Mouse (Mus musculus): ENCODE data around the gene Glis1.

The Glis1 gene

DNA sequence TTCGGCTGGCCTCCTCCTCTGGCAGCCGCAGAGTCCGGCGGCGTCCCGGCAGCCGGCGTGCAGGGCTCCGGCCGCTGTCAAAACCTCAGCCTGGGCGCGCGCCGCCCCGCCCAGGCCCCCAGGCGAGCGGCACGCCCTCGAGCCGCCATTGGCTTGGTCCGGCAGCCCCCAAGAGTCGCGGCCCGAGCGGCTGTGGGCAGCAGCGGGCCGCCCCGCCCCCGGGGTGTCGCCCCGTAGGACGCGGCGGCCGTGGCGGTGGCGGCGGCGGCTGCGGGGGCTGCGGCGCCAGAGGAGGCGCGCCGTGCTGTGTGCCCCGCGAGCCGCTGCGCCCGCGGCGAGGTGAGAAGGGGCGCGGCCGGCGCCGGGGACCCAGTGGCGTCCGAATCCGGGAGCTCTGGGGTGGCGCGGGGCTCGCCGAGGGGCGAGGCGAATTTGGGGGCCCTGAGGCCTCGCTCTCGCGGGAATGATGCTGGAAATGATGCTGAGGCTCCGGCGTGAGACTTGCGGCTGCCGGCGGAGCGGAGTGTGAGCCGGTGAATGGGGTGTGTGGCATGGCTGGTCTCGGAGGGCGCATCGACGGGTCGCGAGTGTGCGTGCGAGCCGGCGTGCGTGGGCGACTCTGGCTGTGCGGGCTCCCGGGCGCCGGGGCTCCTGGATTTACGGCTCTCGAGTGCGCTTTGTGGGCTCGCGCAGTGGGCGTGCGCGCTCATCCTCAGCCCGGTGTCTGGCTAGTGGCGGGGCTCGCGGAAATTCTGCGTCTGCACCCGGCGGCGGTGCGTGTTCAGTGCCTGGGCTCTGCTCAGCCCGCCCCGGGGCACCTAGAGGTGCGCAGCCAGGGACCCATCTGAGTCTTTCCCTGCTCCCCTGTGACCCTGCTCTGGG is at the start of gene Glis1:
Glis1 (plus strand) TSS at position 236 of the 882 bp plus-strand sequence.
- no peak for DNase-seq (ENCODE audit: low read depth, low spot score)

DNA sequence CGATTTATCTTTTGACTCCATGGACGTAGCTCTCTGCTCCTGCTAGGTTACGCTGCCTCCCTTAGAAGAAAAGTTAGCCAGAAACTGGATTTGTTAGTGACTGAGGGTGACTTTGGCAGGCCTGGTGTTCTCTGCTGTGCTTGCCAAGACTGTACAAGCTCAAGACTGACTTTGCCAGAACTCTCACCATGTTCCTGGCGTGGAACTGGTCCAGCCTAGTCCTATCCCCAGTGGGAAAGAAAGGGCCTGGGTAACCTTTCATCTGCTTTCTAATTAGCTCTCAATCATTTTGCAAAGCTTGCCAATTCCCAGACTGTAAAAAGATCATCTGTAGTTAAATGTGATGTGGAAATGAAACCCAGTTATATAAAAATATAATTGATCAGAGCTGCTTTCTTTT is 47.4 kb upstream of the Glis1 start:
- DNase-seq (ENCODE audit: low read depth, low spot score) = no peak

DNA sequence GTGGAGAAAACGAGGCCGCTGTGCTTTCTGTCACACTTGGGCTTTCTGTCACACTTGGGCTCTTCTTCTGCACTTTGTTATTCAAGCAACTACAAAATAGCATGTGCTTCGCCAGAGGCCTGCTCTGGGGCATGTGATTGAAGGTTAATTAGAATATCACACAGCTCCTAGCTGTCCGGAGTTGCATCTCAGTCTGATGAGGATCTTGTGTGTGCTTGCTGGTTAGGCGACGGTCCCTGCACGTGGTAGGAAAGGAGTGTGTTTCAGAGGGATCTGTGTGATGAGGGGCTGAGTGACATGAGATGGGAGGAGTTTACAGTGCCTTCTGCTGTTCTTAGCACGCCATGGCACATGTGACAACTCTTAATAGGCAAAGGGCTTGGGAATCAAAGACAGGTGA is 46.9 kb upstream of the Glis1 start:
- DNase-seq (ENCODE audit: low read depth, low spot score) = no peak

DNA sequence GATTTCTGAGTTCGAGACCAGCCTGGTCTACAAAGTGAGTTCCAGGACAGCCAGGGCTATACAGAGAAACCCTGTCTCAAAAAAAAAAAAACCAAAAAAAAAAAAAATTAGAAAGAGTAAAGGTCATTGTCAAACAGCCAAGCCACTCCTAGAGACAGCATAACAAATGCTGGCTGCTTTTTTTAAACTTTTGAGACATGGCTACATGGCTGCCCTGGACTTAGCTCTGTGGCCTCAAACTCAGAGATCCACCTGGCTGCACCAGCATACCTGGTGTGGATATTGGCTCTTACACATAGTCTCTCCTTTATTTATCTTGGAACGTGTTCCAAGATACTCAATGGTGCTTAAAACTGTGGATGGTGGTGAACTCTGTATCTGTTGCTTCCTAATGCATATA is 46.1 kb upstream of the Glis1 start:
- no peak for DNase-seq (ENCODE audit: low read depth, low spot score)

DNA sequence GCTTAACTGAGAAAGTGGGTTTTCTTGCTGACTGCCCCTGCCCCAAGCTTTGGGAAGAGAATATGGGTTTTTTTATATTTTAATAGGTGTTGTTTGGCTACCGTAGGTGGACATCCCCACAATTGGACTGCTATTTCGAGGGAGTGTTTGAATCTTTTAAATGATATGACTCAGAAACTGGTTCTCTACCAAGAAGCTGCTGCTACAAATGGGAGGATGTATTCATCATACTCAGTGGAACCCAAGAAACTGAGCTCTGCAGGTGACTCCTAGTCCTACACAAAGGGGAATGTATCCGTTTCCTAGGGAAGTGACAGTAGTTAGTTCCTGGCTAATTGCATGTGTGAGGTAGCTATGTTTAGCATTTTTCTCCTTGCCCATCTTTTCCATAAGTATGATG is 45.0 kb upstream of the Glis1 start:
- DNase-seq (ENCODE audit: low read depth, low spot score) = peak; percentile 29

DNA sequence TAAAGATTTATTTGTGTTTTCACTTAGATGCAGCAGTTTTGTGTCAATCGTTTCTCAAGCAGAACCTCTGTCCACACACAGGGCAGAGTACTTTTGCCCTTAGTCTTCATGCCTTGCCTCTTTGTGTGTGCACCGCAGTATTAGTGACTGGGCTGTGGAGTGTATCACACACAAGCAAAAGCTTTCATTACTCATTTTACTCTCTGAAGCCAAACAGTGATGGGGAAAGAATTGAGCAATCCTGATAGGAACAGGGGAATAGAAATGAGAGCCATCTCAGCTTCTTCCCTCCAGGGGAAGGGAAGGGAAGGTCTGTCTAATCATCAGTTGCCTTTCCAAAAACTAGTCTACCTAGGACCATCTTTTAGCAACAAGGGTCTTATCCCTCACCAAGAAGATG is 40.6 kb upstream of the Glis1 start:
- DNase-seq (ENCODE audit: low read depth, low spot score) = no peak

DNA sequence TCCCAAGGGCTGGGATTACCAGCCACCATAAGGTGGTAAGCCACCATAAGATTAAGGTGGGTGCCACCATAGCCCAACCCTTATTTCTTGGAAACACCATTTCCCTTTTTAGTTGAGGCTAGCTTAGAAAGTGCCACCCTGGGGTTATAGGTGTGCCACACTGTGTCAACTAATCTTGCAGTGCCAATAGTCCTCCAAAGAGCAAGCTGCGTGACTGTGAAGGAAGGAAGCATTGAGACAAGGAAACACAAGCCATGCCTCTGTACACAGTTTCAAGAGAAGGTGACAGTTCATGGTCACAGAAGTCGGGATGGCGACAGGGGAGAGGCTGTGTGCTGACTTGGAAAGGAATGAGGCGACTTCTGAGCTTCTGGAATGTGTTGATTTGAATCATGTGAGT is 14.2 kb upstream of the Glis1 start:
- no peak for DNase-seq (ENCODE audit: low read depth, low spot score)

DNA sequence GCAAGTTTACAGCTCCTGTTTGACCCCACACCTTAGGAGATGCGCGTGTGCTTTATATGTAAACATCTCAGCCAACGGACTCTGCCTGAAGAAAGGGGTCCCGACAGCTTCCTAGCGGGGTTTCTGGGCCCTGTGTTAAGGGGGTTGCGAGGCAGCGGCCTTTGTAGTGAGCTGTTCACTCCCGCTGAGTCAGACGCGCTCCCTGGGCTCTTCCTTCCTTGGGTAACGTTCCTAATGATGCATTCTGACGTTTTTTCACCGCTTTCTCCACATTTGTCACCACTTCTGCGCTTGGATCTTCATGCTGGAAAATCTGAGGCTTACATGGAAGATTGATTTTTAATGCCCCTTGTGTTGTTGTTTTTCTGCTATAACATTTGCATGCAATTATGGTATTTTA is 12.7 kb upstream of the Glis1 start:
- DNase-seq (ENCODE audit: low read depth, low spot score) = no peak

DNA sequence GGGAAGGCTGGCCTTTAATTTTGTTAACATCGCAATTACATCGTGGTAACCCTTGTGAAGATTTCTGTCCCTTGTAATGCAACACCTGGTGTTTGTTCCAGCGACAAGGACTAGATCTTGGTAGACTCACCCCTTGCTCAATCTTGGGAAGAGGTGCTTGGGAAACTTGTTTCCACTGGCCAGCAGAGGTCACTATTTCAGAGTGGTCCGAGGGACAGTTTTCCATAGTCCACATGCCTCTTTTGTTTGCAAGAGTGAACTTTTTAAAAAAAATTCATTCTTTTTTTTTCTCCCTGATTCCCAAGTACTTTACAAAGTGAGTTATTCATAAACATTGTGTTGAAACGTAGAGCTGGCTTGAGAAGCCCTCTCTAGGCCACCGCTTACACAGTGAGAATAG is 12.2 kb upstream of the Glis1 start:
- DNase-seq (ENCODE audit: low read depth, low spot score) = no peak

DNA sequence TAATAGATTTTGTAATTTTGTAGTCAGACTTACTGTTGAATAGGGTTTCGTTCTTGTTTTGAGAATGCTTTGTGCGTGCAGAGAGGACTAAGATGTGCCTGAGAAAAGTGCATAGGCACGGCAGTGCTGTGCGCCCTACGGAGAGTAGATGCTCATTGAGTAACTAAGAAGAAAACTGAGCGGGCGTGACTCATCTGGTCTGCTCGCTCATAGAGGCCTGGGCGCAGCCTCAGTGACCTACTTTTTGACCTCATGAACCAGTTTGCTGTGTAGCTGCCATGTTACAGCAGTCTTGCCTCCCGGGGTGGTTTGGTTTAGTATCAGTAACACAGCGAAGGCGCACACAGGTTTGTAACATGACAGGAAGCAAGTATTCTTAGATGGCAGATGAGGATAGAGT is 8.8 kb upstream of the Glis1 start:
- DNase-seq (ENCODE audit: low read depth, low spot score) = no peak

DNA sequence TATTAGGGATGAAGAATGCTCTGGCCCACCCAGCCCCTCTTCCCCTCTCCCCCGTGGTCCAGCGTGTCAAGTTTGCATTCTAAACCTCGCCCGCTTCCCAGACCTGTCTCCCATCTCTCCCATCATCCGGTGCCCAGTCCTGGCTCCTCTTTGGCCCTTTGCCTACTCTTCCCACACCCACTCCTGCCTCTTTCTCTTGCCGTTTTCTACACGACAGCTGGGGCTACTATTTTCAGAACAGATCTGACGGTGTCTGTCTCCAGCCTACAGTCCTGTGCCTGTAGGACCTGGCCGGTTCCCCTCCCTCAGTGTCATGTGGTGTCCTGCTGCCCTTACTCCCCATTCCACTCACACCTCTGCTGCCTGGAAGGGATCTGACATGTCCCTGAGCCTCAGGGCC is 7.8 kb upstream of the Glis1 start:
- peak; percentile 29 for DNase-seq (ENCODE audit: low read depth, low spot score)

DNA sequence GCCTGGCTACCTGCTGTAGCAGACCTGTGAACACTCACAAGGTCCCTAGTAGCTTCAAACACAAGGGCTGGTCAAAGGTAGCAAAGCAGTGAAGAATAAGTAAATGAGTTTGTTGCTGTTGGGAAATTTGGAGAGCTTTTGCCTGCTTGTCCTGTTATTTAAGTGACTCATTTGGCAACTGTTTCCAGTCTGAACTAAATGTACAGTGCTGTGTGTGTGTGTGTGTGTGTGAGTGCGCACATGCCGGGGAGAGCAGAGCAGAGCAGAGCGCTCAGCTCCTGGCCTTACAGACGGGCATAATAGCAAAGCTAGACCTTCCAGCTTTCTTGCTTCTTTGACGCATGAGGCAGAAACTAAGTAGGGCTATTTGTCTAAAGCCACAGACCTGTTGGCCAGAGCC is 1.7 kb upstream of the Glis1 start:
- peak; percentile 53 for DNase-seq (ENCODE audit: low read depth, low spot score)

DNA sequence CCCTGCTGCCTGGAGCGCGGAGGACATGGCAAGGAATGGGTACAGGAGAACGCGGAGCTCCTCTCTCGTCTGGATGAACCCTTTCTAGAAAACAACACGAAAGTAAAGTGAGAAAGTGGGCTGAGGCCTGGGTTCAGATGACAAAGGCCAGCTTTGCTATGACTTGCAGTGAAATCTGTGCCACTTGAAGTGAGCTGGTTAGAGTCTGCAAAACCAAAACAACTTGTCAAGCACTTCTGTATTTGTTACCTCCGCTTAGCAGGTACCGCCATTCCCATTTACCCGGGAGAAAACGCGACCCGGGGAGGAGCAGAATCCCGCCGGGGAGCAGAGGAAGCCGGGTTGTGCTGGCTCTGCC is 414 bp upstream of the Glis1 start:
- DNase-seq (ENCODE audit: low read depth, low spot score) = no peak

DNA sequence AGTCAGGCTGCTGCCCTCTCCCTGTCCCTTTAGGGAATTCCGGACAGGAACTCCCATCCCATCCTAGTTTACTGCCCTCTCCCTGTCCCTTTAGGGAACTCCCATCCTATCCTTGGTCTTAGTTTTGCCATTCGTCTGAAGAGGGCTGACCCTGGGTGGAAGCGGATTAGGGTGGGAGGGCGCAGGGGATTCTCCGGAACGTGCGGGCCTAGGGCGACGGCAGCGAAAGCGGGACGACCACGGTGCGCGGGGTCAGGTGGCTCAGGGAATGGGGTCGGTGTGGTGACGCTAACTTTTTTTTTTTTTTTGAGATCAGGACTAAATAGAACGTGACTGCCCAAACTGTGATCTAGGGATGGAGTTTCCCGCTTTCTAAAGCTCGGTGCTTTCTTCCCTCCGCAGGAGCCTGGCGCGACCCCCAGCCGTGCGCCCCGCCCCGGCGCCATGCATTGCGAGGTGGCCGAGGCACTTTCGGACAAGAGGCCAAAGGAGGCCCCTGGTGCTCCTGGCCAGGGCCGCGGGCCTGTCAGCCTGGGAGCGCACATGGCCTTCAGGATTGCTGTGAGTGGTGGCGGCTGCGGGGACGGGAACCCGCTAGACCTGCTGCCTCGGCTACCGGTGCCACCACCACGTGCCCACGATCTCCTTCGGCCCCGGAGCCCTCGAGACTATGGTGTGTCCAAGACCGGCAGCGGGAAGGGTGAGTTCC is 1.0 kb downstream of the Glis1 start:
- DNase-seq (ENCODE audit: low read depth, low spot score) = no peak

DNA sequence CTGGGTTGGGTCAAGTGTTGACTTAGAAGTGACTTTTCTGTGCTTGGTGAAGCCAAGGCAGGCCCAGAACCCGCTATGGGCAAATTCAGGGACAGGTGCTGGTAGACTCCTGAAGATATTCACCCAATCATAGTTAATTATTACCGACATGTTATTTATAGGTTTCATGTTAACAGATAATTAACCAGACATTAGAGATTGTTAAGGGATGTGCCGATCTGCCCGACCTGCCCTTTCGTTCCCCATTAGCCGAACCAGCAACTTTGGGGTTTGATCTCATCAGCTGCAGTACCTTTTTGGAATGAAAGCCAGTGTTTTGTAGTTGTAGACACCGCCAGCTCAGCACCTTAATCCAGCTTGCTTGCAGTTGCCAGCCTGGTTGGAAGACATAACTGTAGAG is 2.1 kb downstream of the Glis1 start:
- DNase-seq (ENCODE audit: low read depth, low spot score) = no peak

DNA sequence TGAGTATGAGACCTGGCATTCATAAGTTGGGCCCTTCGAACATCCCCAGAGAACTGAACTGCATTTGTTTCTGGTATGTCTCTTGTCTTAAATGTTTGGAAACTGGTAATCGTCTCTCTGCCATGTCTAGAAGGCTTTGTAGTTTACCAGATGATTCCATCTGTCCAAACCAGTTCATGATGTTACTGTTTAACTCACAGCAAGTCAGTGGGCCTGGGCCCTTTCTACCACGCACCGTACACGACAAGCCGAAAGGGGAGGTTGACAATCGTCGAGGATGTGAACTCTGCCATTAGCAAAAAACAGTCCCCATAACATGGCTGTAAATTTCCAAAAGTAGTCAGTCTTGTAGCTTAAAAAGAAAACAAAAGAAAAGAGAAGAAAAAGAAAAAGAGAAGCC is 4.3 kb downstream of the Glis1 start:
- no peak for DNase-seq (ENCODE audit: low read depth, low spot score)

DNA sequence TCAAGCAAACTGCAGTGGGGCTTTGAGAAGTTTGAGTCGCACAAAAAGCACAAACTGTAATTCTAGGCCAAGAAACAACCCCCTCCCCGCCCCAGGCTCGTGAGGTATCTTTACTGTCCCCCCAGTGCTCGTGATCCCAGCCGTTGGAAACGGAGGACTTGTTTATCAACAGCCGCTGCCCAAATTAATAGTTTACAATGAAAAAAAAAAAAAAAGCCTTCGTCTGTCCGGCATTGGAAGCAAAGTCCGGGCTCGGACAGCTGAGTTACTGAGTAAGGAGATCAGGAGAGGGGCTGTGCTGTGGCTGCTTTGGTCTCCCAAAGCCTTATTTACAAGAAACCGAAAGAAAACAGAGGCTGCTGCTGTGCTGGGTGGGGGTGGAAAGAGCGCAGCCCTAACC is 5.9 kb downstream of the Glis1 start:
- no peak for DNase-seq (ENCODE audit: low read depth, low spot score)

DNA sequence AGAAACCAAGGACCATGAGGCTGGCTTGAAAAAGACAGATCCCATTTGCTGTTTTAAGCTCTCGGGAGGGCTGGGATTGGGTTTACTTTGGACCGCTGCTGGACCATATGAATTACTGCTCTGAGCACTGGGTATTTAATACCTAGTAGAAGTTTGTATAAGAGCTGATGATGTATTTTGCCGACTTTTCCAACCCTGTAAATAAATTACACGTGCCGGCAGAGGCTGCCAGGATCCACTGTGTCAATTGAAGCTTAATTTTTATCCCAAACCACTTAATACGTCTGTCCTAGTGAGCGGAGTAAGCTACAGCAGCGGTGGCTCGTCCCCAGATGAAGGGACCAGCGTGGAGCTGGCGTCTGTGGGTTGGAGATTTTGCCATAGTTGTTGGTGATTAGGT is 7.9 kb downstream of the Glis1 start:
- DNase-seq (ENCODE audit: low read depth, low spot score) = no peak

DNA sequence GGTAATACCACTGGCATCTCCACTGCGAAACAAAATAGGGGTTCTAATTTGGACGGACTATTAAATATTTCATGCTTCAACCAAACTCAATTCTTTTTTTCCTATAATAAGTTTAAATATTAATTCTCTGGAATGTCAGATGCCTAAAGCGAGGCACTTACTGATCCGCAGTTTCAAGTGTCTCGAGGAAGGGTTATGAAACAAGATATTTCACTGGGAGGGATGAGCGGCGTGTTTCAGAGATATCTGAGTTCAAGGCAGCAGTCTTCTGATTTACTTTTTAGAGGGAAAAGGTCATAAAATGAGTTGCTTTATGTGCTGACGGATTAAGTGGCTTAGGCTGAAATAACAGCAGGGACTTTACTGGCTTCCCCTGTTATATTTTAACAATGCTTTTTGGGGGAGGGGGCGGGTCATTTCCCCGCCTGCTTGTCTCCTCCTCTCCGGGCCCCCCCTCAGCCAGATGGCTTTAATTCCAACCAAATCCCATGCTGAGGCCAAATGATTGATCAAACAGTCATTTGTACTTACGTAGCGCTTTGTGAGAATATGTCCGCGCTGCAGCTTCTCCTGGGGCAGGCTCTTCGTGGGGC is 8.6 kb downstream of the Glis1 start:
- DNase-seq (ENCODE audit: low read depth, low spot score) = no peak

DNA sequence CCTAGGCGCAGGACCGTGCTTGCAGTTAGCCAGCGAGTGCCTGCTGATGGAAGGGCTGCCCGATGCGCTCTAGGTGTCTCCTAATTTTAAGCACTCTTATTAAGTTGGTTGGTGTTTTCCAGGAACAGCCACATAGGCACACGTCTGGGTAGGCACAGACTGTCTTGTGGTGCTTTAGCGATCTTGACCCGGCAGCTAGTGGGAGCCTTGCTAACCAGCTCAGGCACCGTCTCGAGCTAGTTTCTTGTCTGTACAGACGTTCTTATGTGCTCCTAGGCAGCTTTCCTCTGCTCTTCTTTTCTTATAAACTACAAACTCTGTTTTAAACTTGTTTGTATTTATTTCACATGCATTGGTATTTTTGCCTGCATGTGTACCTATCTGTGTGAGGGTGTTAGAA is 9.2 kb downstream of the Glis1 start:
- no peak for DNase-seq (ENCODE audit: low read depth, low spot score)

DNA sequence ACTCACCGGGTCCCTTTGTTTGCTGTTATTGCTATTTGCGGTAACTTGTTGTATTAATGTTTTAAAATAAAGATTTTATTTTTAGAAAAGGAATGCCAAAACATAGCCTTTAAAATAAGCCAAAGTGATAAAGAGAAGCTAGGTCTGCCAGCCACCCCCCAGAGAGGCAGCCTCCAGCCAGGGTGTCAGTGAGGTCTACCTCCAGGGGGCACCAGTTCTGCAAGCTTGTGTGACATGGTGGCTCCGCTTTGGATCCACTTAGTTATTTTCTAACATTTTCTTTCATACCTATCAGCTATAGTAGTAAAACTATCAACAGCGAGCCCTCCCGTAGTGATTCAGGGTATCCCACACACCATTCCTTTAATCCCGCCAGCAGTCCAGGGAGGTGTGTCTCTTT is 14.1 kb downstream of the Glis1 start:
- no peak for DNase-seq (ENCODE audit: low read depth, low spot score)

DNA sequence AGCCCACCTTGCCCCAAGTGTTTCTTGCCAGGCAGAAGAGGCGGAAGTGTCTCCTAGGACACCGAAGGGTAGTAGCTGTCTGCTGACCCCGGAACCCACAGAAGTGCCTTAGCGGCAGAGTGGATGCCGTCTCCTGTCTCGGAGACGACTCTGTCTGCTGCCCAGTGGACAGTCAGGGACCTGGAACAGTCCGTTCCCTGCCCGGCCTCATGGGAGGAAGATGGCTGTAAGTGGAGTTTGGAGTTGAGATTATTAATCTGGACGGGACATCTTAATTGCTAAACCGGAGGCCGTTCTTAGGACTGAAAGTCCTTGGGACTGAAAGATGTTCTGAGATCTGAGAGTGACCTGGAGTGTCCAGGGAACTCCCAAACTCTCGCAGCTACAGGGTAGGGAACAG is 15.1 kb downstream of the Glis1 start:
- no peak for DNase-seq (ENCODE audit: low read depth, low spot score)
